Mouse (Mus musculus): Measurements from ENCODE around the gene Mb21d2. TPM values are rescaled to one million over a fixed set of nuclear protein-coding genes. Genes with fewer than 3 reads are reported as not detected.

Gene Mb21d2
- total RNA-seq, 2 experiments from 2014 or later: 33.5 to 37.5 TPM

DNA sequence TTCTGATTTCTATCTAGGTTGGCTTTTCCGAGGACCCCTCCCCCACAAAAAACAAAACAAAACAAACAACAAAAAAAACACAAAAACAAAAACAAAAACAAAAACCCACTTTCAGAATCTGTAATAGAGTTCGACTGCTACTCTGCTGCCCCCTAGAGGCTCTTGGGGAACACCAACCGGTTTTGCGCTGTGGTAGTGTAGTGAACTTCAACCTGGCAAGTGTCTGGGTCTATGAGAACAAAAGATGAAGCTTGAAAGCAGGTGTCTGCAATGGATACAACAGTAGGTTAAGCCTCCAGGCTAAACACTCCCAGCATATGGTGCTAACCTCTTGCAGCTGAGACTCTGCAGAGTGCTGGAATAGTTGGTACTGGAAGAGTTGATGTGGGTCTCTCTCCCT is 136.4 kb downstream of the Mb21d2 start:
- peak; percentile 10 to 28 for DNase-seq (ENCODE audit: low spot score in 2 of 2)

Other genes with a start within 250 kb of the Mb21d2 start
- 100 to 1,000 TPM; 141 to 148 TPM for gene Fgf12, start 176.6 kb downstream of the Mb21d2 start, total RNA-seq (2021)